Mouse (Mus musculus) hindbrain, postnatal 0 days (tissue): ENCODE data around the gene Rufy3. TPM values are rescaled to one million over a fixed set of nuclear protein-coding genes. Genes with fewer than 3 reads are reported as not detected.

Source experiments
- ATAC-seq: fragments of 200-750 bp; cut with Nextera tagmentation; 2 replicates; pipeline ENCODE4 v1.8.0; 2017; ENCODE audit warnings: mild to moderate bottlenecking, moderate TSS enrichment, moderate library complexity
- DNase-seq: peaks from one replicate; pipeline ENCODE4 v3.0.0-alpha.2; 2015; ENCODE audit warnings: low spot score
- H3K27ac ChIP-seq: fragments of 300-500 bp; sonication (generic); 2 replicates; pipeline ENCODE4 v1.5.1; 2014; ENCODE audit warnings: mild to moderate bottlenecking
- H3K27me3 ChIP-seq: fragments of 300-500 bp; sonication (generic); 2 replicates; pipeline ENCODE4 v1.6.1; 2014; ENCODE audit warnings: low read length, mixed read lengths; ENCODE audit not compliant: insufficient read depth
- H3K36me3 ChIP-seq: fragments of 300-500 bp; sonication (generic); 2 replicates; pipeline ENCODE4 v1.6.1; 2014; ENCODE audit warnings: low read length, mixed read lengths; ENCODE audit not compliant: insufficient read depth
- H3K4me1 ChIP-seq: fragments of 300-500 bp; sonication (generic); 2 replicates; pipeline ENCODE4 v1.6.1; 2014; ENCODE audit warnings: antibody characterized with exemption, low read length, mixed read lengths; ENCODE audit not compliant: insufficient read depth
- H3K4me2 ChIP-seq: fragments of 300-500 bp; sonication (generic); 2 replicates; pipeline ENCODE4 v1.6.1; 2014; ENCODE audit warnings: low read depth, mild to moderate bottlenecking, low read length, moderate library complexity, mixed read lengths
- H3K4me3 ChIP-seq: fragments of 300-500 bp; sonication (generic); 2 replicates; pipeline ENCODE4 v1.5.1; 2014; ENCODE audit warnings: low read length
- H3K9ac ChIP-seq: fragments of 300-500 bp; sonication (generic); replicated peaks from 2 replicates; pipeline ENCODE4 v1.6.1; 2014; ENCODE audit warnings: mild to moderate bottlenecking, low read length, moderate library complexity, mixed read lengths
- H3K9me3 ChIP-seq: fragments of 300-500 bp; sonication (generic); 2 replicates; pipeline ENCODE4 v1.6.1; 2016; ENCODE audit warnings: low read length, mixed read lengths
- CTCF ChIP-seq: IDR thresholded peaks from 2 replicates; pipeline ENCODE4 v1.5.1; 2016; ENCODE audit warnings: antibody characterized with exemption, control low read depth, low read depth
- WGBS: fragments of 180-500 bp; shearing (Covaris S2); extraction: QIAGEN DNeasy Blood & Tissue Kit; methylation state at CpG from one replicate; pipeline ENCODE4 v1.1.7; 2014; 5-methylcytosine and 5-hydroxymethylcytosine counted together
- polyA plus RNA-seq: library from polyadenylated mRNA; unstranded; fragments of >200 nt; fragmentation: Nextera tagmentation; extraction: Ambion mirVana; gene quantifications from 2 replicates; pipeline ENCODE4 v1.2.1, GENCODE M21; 2015
- total RNA-seq: library from RNA; depleted of rRNA; stranded (reverse); fragments of >200 nt; gene quantifications from 2 replicates; pipeline ENCODE4 v1.2.3, GENCODE M21; 2014; rRNA removed

Gene Rufy3
- total and polyA plus RNA-seq, 2 experiments from 2014 or later = 169 to 210 TPM

- TF ChIP-seq CTCF = no peak
- H3K27me3 ChIP-seq = no peaks in the 10 kb centered on the region
- no peaks in the 10 kb centered on the region for H3K9me3 ChIP-seq
- ATAC-seq (no peak), DNase-seq (no peak)
- no peaks in the 10 kb centered on the region for H3K36me3 ChIP-seq
- H3K4me3 ChIP-seq = no peak overlapping the region
- no peak overlapping the region for H3K9ac ChIP-seq
- 87% methylated on average over 10 of the region's 10 CpGs for WGBS
- H3K4me1 ChIP-seq = no peaks in the 10 kb centered on the region
- no peak overlapping the region for H3K27ac ChIP-seq
- H3K4me2 ChIP-seq = no peak overlapping the region
Measured at GRCm38 (mm10) chr5:88690681-88691505, 126.1 kb downstream of the Rufy3 start.

GRCm38 (mm10) chr5:88691506-88692095, 126.8 kb downstream of the Rufy3 start:
- TF ChIP-seq CTCF = no peak
- Histone ChIP-seq H3K27ac (no peak overlapping the region), H3K4me2 (no peak overlapping the region), H3K27me3 (no peaks in the 10 kb centered on the region), H3K36me3 (no peaks in the 10 kb centered on the region), H3K4me1 (no peaks in the 10 kb centered on the region), H3K4me3 (no peak overlapping the region), H3K9ac (no peak overlapping the region), H3K9me3 (no peaks in the 10 kb centered on the region)
- ATAC-seq = no peak
- DNase-seq = no peak
- WGBS = 80% methylated on average over 6 of the region's 6 CpGs

- H3K4me2 ChIP-seq = no peak overlapping the region
- ATAC-seq (no peak), DNase-seq (no peak)
- no peaks in the 10 kb centered on the region for H3K4me1 ChIP-seq
- no peaks in the 10 kb centered on the region for H3K36me3 ChIP-seq
- H3K9me3 ChIP-seq = no peaks in the 10 kb centered on the region
- TF ChIP-seq CTCF = no peak
- WGBS = 94% methylated on average over 4 of the region's 4 CpGs
- no peak overlapping the region for H3K4me3 ChIP-seq
- no peaks in the 10 kb centered on the region for H3K27me3 ChIP-seq
- no peak overlapping the region for H3K27ac ChIP-seq
- no peak overlapping the region for H3K9ac ChIP-seq
Measured at GRCm38 (mm10) chr5:88692586-88692985, 127.7 kb downstream of the Rufy3 start.

- no peak for TF ChIP-seq CTCF
- H3K4me1 ChIP-seq = no peaks in the 10 kb centered on the region
- no peak overlapping the region for H3K4me3 ChIP-seq
- no peak overlapping the region for H3K9ac ChIP-seq
- no peaks in the 10 kb centered on the region for H3K36me3 ChIP-seq
- DNase-seq (no peak), ATAC-seq (no peak)
- no peak overlapping the region for H3K27ac ChIP-seq
- H3K27me3 ChIP-seq = no peaks in the 10 kb centered on the region
- H3K9me3 ChIP-seq = no peaks in the 10 kb centered on the region
- H3K4me2 ChIP-seq = no peak overlapping the region
Measured at GRCm38 (mm10) chr5:88693057-88693456, 128.2 kb downstream of the Rufy3 start.

GRCm38 (mm10) chr5:88697291-88697690, 132.5 kb downstream of the Rufy3 start:
- Histone ChIP-seq H3K9ac (no peak overlapping the region), H3K36me3 (no peaks in the 10 kb centered on the region), H3K4me1 (no peaks in the 10 kb centered on the region), H3K4me2 (no peak overlapping the region), H3K27me3 (no peaks in the 10 kb centered on the region), H3K27ac (no peak overlapping the region), H3K4me3 (no peak overlapping the region), H3K9me3 (no peaks in the 10 kb centered on the region)
- DNase-seq = peak; percentile 3
- no peak for ATAC-seq
- 52% methylated on average over 5 of the region's 5 CpGs for WGBS
- no peak for TF ChIP-seq CTCF

GRCm38 (mm10) chr5:88699251-88699913, 134.5 kb downstream of the Rufy3 start:
- Histone ChIP-seq H3K4me1 (no peaks in the 10 kb centered on the region), H3K9ac (no peak overlapping the region), H3K36me3 (no peaks in the 10 kb centered on the region), H3K27ac (no peak overlapping the region), H3K27me3 (no peaks in the 10 kb centered on the region), H3K4me2 (no peak overlapping the region), H3K4me3 (no peak overlapping the region), H3K9me3 (no peaks in the 10 kb centered on the region)
- DNase-seq = no peak
- no peak for TF ChIP-seq CTCF
- WGBS = 68% methylated on average over 4 of the region's 4 CpGs
- no peak for ATAC-seq

Other genes with a start within 250 kb of the Rufy3 start
- not detected in 2 replicates for gene Prol1, start 247.7 kb upstream of the Rufy3 start, total RNA-seq
- not detected in 2 replicates for gene Prol1, start 247.7 kb upstream of the Rufy3 start, polyA plus RNA-seq
- gene Amtn, start 188.9 kb upstream of the Rufy3 start, total RNA-seq = not detected in 2 replicates
- gene Amtn, start 188.9 kb upstream of the Rufy3 start, polyA plus RNA-seq = not detected in 2 replicates
- not detected in 2 replicates for gene Ambn, start 109.0 kb upstream of the Rufy3 start, total RNA-seq
- 0.09 TPM in 1 of 2 replicates, not detected in the other for gene Ambn, start 109.0 kb upstream of the Rufy3 start, polyA plus RNA-seq
- not detected in 2 replicates for gene Enam, start 77.1 kb upstream of the Rufy3 start, total RNA-seq
- not detected in 2 replicates for gene Enam, start 77.1 kb upstream of the Rufy3 start, polyA plus RNA-seq
- 0.36 and 0.99 TPM in 2 replicates for gene Jchain, start 37.1 kb upstream of the Rufy3 start, total RNA-seq
- 0.29 and 0.45 TPM in 2 replicates for gene Jchain, start 37.1 kb upstream of the Rufy3 start, polyA plus RNA-seq
- gene Utp3, start 10.6 kb upstream of the Rufy3 start, total RNA-seq = 8.5 and 11.3 TPM in 2 replicates
- 51.8 and 55.5 TPM in 2 replicates for gene Utp3, start 10.6 kb upstream of the Rufy3 start, polyA plus RNA-seq
- 39.9 and 48.8 TPM in 2 replicates for gene Grsf1, start 111.1 kb downstream of the Rufy3 start, total RNA-seq
- gene Grsf1, start 111.1 kb downstream of the Rufy3 start, polyA plus RNA-seq = 60.7 and 61.8 TPM in 2 replicates
- gene Mob1b, start 155.8 kb downstream of the Rufy3 start, total RNA-seq = 10.5 and 12.2 TPM in 2 replicates
- gene Mob1b, start 155.8 kb downstream of the Rufy3 start, polyA plus RNA-seq = 7.8 and 8.5 TPM in 2 replicates
- 20.3 and 22.3 TPM in 2 replicates for gene Dck, start 200.0 kb downstream of the Rufy3 start, total RNA-seq
- gene Dck, start 200.0 kb downstream of the Rufy3 start, polyA plus RNA-seq = 29.7 and 31.5 TPM in 2 replicates